Mouse (Mus musculus) thymus, adult 2 months (tissue): ENCODE data around the gene Rbm19.

Source experiments
- CTCF ChIP-seq: fragments of 200-500 bp; IDR thresholded peaks from 2 replicates; pipeline ENCODE4 v1.5.1; 2012; ENCODE audit warnings: mild to moderate bottlenecking, control low read depth, low read length, moderate library complexity, borderline replicate concordance; ENCODE audit not compliant: control insufficient read depth, poor library complexity, insufficient read depth; ENCODE audit errors: extremely low read depth
- POLR2A ChIP-seq: fragments of 200-500 bp; IDR thresholded peaks from 2 replicates; pipeline ENCODE4 v1.6.1; 2012; ENCODE audit warnings: mild to moderate bottlenecking, low read length, control low read depth, moderate library complexity; ENCODE audit not compliant: control insufficient read depth, poor library complexity, insufficient read depth; ENCODE audit errors: extremely low read depth

- TF ChIP-seq POLR2A: no peak
- no peak for TF ChIP-seq CTCF
Observed at GRCm38 (mm10) chr5:120157115-120157514, 40.9 kb downstream of the Rbm19 start.
